Mouse (Mus musculus) small intestine, adult 2 months (tissue): ENCODE results near the gene Adgrb3.

Source experiments
- CTCF ChIP-seq: fragments of 200-500 bp; IDR thresholded peaks from 2 replicates; pipeline ENCODE4 v1.5.1; 2012; ENCODE audit warnings: low read depth, mild to moderate bottlenecking, control low read depth, inconsistent platforms, low read length, moderate library complexity, mixed read lengths; ENCODE audit not compliant: insufficient replicate concordance, insufficient read length; ENCODE audit errors: extremely low read depth
- POLR2A ChIP-seq: fragments of 200-500 bp; IDR thresholded peaks from 2 replicates; pipeline ENCODE4 v1.6.1; 2012; ENCODE audit warnings: low read depth, mild to moderate bottlenecking, control low read depth, inconsistent platforms, low read length, moderate library complexity

GRCm38 (mm10) chr1:25828971-25829920, at the start of gene Adgrb3:
- TF ChIP-seq POLR2A (no peak), CTCF (no peak)
